Mouse (Mus musculus) spleen, postnatal 10 days (tissue): ENCODE results near the gene Zpbp2.

ENCODE experiments used
- DNase-seq, 2 experiments: peaks; one replicate each; pipeline ENCODE4 v3.0.0; 2021 to 2022; ENCODE audit warnings: low spot score in 2 of 2

Zpbp2 gene

GRCm38 (mm10) chr11:98555124-98555700, 4.3 kb downstream of the Zpbp2 start:
- DNase-seq: no peak

GRCm38 (mm10) chr11:98560942-98561341, 10.0 kb downstream of the Zpbp2 start:
- DNase-seq: no peak

GRCm38 (mm10) chr11:98563025-98563424, 12.1 kb downstream of the Zpbp2 start:
- no peak for DNase-seq

GRCm38 (mm10) chr11:98563921-98564414, 13.1 kb downstream of the Zpbp2 start:
- DNase-seq: no peak

- peak in 1 of 2 experiments; percentile 58 for DNase-seq
These were observed 17.4 kb downstream of the Zpbp2 start for GRCm38 (mm10) chr11:98568326-98568725.

- DNase-seq: no peak
These were observed 18.6 kb downstream of the Zpbp2 start for GRCm38 (mm10) chr11:98569461-98569860.

- no peak for DNase-seq
These were observed 26.9 kb downstream of the Zpbp2 start for GRCm38 (mm10) chr11:98577776-98578175.

- peak; percentile 78 to 89 for DNase-seq
These were observed 29.6 kb downstream of the Zpbp2 start for GRCm38 (mm10) chr11:98580301-98581121.

- peak; percentile 62 to 70 for DNase-seq
These were observed 30.6 kb downstream of the Zpbp2 start for GRCm38 (mm10) chr11:98581286-98582029.

GRCm38 (mm10) chr11:98582030-98582388, 31.1 kb downstream of the Zpbp2 start:
- peak in 1 of 2 experiments; percentile 58 for DNase-seq

- peak; percentile 56 to 64 for DNase-seq
These were observed 31.8 kb downstream of the Zpbp2 start for GRCm38 (mm10) chr11:98582551-98583264.

- peak; percentile 72 to 79 for DNase-seq
These were observed 32.3 kb downstream of the Zpbp2 start for GRCm38 (mm10) chr11:98583265-98583552.

- DNase-seq: peak; percentile 60 to 65
These were observed 32.7 kb downstream of the Zpbp2 start for GRCm38 (mm10) chr11:98583571-98583970.

- DNase-seq: peak; percentile 30 to 52
These were observed 33.2 kb downstream of the Zpbp2 start for GRCm38 (mm10) chr11:98584146-98584545.

GRCm38 (mm10) chr11:98584629-98585177, 33.8 kb downstream of the Zpbp2 start:
- peak in 1 of 2 experiments; percentile 45 for DNase-seq

GRCm38 (mm10) chr11:98586087-98586891, 35.4 kb downstream of the Zpbp2 start:
- DNase-seq: no peak

GRCm38 (mm10) chr11:98586892-98587563, 36.1 kb downstream of the Zpbp2 start, which contains the start of gene Ormdl3:
Gene Ormdl3 (minus strand): TSS chr11:98587368.
- peak; percentile 96 to 99 for DNase-seq

- peak; percentile 72 to 79 for DNase-seq
These were observed 37.0 kb downstream of the Zpbp2 start for GRCm38 (mm10) chr11:98587684-98588546.

- DNase-seq: no peak
These were observed 38.0 kb downstream of the Zpbp2 start for GRCm38 (mm10) chr11:98588833-98589281.
